Mouse (Mus musculus): Measurements from ENCODE around the gene Fam234b.

GRCm38 (mm10) chr6:135269626-135270025 lies 71.8 kb downstream of the Fam234b start:
- TF ChIP-seq CTCF (IDR thresholded peaks at IDR 0.05; ENCODE audit: borderline replicate concordance, extremely low read depth, insufficient read depth, insufficient read length) (no peak), POLR2A (IDR thresholded peaks at IDR 0.05; ENCODE audit: borderline replicate concordance, extremely low read depth, insufficient read depth, insufficient read length, poor library complexity, severe bottlenecking) (no peak)
